Mouse (Mus musculus) thymus, postnatal 4 days (tissue): ENCODE measurements around the gene Raver1.

Experiments
- DNase-seq: peaks from one replicate; pipeline ENCODE4 v3.0.0; 2021

Raver1 gene

DNA sequence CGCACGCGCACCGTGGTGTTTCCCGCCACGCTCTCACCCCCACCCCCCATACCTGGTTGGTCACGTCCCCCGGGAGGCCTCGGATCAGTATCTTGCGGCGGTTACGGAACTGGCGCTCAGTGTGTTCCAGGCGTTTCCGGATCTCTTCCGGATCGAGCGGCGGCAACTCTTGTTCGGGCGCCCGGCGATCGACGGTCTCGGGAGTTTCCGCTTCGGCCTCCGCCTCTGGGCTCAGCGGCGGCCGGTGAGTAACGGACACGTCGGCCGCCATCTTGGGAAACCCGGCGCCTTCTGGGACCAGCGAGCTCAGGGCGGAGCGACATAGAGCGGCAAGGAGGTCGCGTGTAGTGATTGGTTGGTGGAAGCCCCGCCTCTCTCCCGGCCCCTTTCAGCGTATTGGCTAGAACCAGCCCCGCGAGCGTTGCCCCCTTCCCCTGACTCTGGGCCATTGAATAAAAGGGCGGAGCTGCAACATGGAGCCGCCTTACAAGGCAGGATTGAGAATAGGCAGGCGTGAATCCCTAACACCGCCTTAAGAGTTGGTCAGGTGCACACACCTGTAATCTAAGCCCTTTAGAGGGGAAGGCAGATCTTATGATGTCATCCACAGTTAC, at the start of gene Raver1, which contains the start of gene Gm38431:
Gene Raver1 (minus strand): TSS at position 302 of the 614 bp plus-strand sequence.
Gene Gm38431 (minus strand): TSS at position 291 of the 614 bp plus-strand sequence.
- peak; percentile 96 for DNase-seq

DNA sequence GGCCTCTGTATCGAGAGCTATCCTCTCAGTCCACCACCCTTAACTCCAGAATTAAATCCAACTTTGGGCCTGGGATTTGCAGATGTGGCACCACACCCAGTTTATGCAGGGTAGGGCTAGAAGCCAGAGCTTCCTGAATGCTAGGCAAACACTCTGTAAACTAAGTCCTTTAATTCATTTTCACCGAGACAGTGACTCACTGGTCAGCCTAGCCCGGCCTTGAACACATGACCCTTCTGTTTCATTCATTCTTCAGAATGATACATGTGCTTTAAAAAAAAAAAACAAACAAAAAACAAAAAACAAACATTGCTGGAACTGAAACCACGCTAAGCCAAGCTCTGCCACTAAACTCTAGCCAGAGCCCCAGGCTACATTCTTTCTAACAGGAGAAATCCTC, 46.6 kb upstream of the Raver1 start:
- no peak for DNase-seq

DNA sequence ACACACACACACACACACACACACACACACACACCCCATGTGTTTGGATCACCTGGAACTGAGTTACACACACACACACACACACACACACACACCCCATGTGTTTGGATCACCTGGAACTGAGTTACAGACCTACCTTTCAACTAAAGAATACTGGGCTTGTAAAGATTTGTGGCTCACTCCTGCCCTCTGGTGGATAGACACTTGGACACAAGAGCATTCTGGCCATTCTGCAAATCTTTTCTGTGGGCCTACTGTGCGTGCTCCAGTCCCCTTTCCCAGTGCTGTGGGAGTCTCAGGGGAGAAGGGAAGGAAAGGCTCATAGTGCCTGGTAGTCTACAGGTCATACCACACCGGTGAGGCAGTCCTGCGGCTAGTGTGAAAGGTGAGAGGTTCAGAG, 45.4 kb upstream of the Raver1 start:
- peak; percentile 83 for DNase-seq

DNA sequence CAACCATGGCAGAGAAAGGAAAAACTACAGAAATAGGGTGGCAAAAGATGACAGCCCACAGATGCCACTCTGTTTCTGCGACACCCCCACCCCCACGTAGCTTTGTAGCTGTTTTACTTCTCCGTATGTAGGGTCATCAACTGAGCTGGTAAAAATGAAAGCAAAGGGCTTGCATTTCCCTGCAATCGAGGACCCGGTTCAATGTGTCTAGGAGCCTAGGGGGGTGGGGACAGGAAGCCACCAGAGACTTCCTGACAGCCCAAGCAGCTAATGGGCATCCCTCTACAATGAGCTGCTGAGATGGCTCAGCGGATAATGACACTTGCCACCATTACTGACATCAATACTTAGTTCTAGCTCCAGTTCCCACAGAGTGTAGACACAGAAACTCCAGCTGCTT, 44.6 kb upstream of the Raver1 start:
- DNase-seq, result no peak

DNA sequence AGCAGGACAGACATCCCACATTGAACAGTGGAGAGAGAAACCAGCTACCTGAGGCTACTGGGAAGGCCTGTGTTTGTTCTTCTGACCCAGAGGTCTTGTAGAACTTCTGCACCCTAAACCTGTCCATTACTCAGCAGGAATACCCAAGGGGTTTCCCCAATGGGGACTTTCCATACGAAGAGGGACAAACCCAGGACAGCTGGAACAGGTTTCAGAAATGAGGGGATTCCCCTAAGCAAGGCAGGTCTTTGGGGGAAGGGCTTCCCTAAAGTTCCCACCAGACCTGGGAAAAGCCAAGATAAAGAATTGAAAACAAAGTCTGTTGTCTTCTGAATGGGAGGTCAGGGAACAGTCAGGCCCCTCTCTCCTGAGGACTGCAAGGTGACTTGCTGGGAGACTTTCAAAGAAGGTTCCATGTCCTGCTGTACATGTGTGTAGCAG, 44.2 kb upstream of the Raver1 start:
- no peak for DNase-seq

DNA sequence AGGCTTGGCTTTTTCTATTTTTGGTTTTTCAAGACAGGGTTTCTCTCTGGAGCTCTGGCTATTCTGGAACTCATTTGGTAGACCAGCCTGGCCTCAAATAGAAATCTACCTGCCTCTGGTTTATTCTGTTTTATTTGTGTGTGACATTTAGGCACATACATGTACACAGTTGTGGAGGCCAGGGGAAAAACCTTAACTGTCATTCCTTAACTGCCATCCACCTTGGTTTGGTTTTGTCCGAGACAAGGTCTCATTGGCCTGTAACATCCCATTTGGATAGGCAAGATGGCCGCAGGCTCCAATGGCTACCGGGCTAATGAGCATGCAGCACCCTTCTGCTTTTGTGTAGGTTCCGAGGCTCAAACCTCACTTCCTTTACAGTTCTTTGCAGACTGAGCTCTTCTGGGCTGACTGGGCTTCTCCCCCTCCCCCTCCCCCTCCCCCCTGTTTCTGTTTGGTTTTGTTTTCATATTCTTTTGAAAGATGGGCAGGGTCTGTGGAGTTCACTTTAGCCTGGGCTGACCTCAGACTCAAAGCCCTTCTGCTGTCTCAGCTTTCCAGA, 43.6 kb upstream of the Raver1 start:
- no peak for DNase-seq

DNA sequence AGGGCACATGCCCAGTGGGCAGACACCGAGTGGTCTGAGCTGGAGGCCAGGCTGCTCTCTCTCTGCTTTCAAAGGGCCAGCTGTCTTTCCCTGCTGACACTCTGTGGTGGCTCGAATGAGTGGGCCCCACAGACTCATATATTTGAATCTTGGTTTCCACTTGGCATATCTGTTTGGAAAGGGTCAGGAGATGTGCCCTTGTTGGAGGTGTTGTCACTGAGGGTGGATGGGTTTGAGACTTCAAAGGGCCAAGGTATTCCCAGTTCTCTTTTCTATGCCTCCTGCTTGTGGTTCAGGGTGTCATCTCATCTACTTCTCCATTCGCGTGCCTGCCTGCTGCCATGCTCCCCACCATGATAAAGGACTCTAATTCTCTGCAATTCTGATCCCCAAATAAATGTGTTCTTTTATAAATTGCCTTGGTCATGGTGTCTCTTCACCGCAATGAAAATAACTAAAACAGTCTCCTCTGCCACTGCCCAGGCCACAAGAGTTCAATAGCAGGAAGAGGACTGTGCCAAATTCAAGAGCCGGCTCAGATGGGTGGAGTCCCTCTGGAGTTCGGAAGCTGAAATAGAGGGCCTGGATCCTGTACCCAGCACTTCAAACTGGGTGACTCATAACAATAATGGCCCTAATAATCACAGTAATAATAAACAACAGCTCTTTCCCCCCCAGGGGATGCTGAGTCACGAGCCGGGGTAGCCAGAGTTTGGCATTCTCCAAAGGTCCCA, 43.0 kb upstream of the Raver1 start:
- no peak for DNase-seq

DNA sequence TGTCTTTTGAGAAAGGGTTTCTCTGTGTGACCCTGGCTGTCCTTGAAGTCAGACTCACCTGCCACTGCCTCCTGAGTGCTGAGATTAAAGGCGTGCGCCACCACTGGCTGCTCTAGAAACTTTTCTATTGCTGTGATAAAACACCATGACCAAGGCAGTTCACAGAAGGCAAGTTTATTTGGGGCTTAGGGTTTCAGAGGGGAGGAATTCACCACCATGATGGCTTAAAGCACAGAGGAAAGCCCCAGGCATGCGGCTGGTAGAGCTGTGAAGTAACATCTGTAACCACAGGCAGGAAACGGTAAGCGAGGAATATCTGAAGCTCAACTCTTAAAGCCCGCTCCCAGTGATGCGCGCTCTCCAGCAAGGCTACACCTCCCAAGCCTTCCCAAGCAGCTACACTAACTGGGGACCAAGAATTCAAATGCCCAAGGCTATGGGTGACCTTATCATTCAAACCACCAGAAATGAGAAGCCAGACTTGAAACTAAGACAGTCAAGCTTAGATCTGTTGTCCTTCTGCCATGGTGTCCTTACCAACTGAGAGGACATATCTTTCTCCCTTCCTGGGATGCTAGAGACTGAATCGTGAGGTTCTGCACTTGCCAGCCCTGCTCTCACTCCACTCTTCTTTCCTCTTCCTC, 41.4 kb upstream of the Raver1 start:
- DNase-seq, result peak; percentile 64

DNA sequence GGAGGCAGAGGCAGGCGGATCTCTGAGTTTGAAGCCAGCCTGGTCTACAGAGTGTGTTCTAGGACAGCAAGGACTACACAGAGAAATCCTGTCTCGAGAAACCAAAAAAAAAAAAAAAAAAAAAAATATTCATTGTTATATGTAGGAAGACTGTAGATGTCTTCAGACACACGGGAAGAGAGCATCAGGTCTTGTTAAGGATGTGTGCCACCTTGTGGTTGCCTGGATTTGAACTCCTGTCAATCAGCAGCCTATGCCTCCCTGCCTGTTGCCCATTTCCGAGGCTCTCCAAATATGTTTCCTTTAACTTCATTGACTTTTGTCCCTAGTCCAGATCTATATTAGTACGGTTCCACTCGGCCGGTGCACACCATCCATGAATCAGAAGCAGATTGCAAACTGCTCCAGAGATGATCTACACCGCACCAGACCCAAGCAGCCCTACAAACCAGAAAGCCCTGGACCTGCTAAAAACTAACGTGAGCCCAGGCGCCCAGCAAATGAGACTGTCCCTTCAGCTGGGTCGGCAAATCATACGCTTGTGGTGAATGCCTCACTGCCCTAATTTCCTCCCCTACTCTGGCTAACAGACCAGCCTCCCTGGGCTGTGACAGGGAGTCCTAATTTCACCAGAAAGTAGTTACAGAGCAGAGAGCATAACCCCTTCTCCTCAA, 40.4 kb upstream of the Raver1 start:
- peak; percentile 56 for DNase-seq

DNA sequence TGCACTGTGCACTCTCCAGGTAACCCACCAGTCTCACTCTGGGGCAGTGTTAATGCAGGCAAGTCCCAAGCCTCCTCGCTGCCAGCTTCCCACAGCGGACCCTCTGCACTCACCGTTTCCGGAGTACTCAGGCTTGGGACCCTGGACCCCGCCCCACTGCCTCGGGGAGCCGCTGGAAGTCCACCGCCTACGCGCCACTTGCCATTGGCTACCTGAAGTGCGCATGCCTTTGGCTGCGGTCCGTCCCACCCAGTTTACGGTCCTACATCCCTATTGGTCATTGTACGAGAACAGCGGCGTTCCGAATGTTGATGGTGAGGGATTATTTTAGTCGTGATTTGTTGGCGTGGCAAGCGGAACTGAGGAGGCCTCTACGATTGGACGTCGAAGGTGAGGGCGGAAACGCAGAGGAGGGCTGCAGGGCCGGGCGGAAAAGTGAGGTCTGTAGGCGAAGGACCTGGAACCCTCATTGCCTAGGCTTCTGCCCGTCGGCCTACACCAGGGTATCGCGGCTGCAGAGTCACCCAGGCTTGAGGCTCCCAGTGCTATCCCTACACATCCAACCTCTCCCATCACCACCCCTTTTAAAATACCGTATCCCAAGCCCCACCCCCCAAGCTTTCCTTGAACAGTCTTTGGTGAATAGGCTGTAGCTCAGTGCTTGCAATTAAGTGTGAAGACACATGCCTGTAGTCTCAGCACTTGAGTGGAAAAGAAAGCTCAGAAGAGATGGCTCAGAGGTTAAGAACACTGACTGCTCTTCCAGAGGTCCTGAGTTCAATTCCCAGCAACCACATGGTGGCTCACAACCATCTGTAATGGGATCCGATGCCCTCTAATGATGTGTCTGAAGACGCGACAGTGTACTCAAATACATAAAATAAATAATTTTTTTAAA, 39.5 kb upstream of the Raver1 start, which contains the start of gene Tyk2:
Gene Tyk2 (minus strand): TSS at position 185 of the 898 bp plus-strand sequence.
- peak; percentile 86 for DNase-seq

DNA sequence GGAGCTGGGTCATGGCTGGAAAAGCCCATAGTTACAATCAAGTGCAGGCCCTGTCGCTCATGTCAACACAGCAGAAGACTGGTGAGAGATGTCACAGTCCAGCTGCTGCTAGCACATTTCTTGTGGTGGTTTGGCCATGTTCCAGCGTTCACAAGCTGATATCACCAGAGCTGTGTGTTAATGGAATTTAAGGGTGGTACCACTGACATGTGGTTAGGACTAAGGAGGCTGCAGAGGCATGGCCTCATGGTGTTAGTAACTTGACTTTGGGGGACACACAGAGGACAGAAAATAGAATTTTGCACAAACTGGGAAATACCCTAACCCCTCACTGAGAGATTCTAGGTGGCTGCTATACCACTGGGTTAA, 34.4 kb upstream of the Raver1 start:
- DNase-seq, result no peak

DNA sequence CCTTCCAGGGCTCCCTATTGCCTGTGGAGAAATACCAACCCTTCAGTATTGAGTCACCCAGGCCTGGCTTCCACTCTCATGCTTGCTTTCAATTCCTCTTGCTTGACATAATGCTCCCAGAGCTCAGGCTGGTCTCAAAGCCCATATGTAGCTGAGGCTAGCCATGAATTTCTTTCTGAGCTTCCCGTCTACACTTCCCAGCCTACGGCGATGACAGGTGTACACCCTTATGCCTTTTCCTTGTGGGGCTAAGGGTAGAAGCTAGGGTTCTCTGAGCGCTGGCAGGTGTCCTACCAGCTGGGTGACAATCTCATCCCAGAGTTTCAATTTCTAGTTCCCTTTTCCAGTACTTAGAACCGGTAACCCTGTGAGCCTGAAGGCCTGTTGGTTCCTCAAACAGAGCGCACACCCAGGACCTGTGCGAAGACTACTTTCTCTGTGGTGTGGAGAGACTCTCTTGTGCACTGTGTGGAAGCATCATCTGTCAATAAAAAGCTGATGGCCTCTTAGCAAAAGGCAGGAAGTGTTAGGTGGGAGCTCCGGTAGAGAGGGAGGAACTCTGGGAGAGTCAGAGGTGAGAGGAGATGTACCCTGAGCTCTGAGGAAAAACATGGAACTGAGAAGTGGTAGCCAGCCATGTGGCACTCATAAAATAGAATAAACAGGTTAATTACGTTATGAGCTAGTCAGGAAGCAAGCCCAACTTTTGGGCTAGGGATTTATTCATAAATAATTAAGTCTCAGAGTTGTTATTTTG, 33.9 kb upstream of the Raver1 start:
- DNase-seq, result no peak

DNA sequence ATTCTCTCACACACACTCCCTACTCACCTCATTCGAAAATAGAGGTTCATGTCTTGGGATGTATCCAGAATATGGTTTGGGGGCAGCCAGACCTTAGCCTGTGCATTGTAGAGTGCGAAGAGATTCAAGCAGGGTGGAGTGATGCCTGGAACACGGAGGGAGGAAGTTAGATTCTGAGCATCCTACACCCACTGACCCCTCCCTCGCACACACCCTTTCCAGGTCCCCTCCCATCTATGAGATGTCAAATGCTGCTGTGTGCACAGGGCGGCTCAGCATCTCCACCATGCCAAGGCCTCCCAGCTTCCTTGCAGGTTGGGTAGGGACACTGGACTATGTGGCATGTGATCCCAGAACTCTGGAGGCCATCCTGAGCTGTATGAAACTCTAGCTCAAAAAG, 33.0 kb upstream of the Raver1 start:
- no peak for DNase-seq

DNA sequence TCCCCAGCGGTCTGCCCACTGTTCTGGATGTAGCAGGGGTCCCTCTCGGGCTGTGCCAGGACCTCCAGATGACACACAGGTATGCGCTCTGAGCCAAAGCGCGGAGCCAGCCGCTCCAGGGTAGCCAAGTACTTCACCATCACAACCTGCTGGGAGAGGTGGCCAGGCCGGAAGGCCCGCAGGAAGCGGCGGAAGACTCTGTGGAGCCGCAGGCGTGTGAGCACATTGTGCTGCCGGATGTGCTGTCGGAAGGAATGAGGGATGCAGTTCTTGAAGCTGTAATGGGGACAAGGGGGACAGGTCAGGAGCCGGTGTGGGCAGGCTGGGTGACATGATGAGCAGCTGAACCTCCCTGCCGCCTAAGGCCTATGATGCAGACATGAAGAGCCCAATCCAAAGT, 29.7 kb upstream of the Raver1 start:
- DNase-seq, result no peak

DNA sequence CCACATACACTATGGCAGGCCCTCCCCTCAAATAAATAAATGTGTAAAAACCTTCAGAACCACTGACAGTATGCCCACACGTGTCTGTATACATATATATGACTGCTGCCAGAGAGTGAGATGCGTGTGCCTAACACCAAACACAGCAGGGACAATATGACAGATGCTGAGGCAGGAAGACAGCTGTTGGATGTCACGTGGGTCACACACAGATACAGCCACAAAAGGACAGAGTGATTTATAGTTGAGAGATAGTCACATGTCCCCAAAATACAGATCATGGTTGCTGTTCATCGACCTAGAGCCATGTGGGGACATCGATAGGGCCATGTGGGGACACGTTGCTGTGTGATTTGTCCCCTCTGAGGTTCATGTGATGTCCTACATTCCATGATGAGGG, 25.3 kb upstream of the Raver1 start:
- no peak for DNase-seq

DNA sequence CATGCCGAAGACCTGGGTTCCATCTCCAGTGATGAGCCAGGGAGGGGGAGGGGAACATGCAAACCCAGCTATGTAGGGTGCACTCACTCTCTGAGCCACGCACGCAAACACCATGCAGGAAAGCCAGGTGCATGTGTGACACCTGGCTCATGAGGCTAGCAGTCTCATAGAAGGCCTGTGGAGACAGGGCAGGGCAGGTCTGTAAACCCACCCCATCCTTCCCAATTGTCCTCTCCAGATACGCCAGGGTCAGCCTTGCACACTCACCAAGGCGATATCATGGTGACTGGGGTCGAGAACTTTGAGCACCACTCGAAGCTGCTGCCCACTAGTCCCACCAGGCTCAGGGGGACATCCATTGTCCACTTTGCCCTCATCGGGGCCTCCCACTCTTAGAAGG, 23.3 kb upstream of the Raver1 start:
- no peak for DNase-seq

DNA sequence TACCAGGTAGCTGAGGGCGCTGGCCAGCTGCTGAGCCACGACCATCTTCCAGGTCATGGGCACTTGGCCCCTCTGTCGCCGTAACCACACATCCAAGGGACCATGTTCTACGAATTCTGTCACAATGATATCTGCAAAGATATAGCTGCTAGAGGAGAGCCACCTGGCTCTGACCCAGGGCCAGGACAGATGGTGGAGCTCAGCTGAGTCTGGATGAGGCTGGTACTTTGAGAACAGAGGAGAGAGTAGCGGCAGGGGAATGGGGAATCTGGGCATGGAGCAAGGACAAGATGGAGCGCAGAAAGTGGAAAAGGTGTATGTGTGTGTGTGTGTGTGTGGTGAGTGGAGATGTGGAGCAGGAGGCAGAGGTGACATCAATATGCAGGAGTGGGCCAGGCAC, 22.4 kb upstream of the Raver1 start:
- no peak for DNase-seq

DNA sequence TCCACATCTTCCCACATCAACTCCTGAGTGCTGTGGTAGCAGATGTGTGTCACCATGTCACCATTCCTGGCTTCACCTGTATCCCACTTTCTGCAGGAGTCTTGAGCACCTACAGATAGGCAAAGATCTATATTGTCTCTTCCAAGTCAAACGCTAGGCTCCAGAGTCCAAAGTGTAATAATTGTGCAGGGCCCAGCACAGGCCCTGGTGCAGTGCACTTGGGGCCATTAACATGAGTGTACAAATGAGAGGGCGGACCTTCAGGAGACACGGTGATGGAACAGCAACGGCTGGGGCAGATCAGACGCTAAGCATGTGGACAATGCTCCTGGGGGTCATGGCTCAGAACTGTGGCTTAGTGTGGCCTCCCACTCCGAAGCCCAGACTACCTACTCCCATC, 21.9 kb upstream of the Raver1 start:
- no peak for DNase-seq

DNA sequence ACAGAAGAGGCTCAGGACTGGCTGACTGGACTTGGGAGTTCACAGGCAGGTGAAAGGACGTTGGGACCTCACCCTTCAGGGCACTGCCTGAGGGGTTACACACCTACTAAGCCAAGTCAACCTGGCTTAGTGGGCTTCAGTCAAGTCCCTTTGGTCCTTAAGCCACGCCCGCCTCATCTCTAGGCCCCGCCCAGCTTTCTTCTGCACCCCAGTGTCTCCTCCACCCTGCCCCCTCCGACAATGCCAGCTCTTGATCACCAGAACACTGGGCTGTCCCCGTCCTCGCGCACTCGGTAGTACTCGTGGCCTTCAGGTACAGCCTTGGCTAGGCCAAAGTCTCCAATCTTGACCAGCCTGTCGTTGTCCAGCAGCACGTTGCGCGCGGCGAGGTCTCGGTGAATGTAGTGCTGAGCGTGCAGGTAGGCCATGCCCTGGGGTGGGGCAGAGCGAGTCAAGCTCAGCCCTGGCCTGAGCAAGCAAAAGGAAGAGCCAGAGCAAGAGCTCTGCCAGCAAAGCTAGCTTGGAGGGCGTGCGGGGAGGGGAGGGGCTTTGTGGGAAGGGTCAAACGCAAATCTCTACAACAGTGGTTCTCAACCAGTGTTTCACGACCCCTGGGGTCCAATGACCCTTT, 15.9 kb upstream of the Raver1 start:
- no peak for DNase-seq

DNA sequence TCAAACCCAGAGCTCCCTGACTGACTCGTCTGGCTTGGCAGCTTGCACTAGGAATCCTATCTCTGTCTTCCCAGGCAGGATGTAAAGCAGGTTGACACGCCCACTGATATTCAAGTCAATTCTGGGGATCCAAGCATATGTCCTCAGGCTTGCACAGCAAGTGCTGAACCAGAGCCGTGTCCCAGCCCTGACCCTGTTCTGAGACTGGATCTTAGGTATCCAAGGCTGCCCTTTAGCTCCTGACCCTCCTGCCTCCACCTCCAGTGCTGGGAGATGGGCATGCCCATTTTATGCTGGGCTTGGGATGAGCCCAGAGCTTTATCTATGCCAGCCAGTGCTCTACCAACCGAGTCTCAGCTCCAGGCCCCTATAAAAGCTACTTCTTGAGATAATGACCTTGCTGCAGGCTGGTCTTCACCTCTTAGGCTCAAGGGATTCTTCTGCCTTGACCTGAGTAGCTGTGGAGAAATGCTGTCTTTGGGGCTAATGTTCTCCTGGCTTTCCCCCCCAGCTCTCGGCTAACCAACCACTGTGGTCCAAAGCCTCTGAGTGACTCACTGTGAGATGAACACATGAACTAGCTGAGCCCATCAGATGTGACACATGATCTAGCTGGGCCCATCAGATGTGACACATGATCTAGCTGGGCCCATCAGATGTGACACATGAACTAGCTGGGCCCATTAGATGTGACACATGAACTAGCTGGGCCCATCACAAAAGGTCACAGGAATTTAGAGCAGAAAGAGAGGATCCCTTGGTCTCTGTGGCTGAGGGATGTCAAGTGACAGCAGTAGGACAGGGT, 14.2 kb upstream of the Raver1 start:
- no peak for DNase-seq
